Mouse (Mus musculus): ENCODE data around the gene Clstn3. TPM values are rescaled to one million over a fixed set of nuclear protein-coding genes. Genes with fewer than 3 reads are reported as not detected.
"Not testable (repeated sequence)": the region's sequence is repeated elsewhere in the genome, so short reads cannot be mapped to it uniquely, and the experiment has no call there.

Gene Clstn3
- polyA plus RNA-seq, 1 experiment from 2014 or later, result 29.2 TPM

- Histone ChIP-seq H3K27ac (no peak overlapping the region), H3K36me3 (ENCODE audit: poor library complexity, severe bottlenecking) (no peaks in the 10 kb centered on the region), H3K9ac (no peak overlapping the region), H3K9me3 (replicated peaks) (no peaks in the 10 kb centered on the region), H3K27me3 (no peaks in the 10 kb centered on the region), H3K4me3 (no peak overlapping the region), H3K4me2 (no peak overlapping the region), H3K4me1 (no peaks in the 10 kb centered on the region)
- ATAC-seq, result no peak
- 80% methylated on average over 17 of the region's 17 CpGs for WGBS
Observed at GRCm38 (mm10) chr6:124477922-124478651, 13.5 kb upstream of the Clstn3 start.

- ATAC-seq, result no peak
- whole genome bisulfite sequencing, result 69% methylated on average over 5 of the region's 5 CpGs
Observed at GRCm38 (mm10) chr6:124477221-124477655, 12.6 kb upstream of the Clstn3 start.

GRCm38 (mm10) chr6:124476796-124477195 lies 12.2 kb upstream of the Clstn3 start:
- no peaks in the 10 kb centered on the region for H3K27me3 ChIP-seq
- WGBS, result 86% methylated on average over 11 of the region's 11 CpGs

More at GRCm38 (mm10) chr6:124477221-124477655, 12.6 kb upstream of the Clstn3 start:
- no peaks in the 10 kb centered on the region for H3K4me1 ChIP-seq
- no peak overlapping the region for H3K27ac ChIP-seq
- H3K36me3 ChIP-seq (ENCODE audit: poor library complexity, severe bottlenecking), result no peaks in the 10 kb centered on the region
- H3K9me3 ChIP-seq (replicated peaks), result no peaks in the 10 kb centered on the region
- no peak overlapping the region for H3K4me3 ChIP-seq
- no peaks in the 10 kb centered on the region for H3K27me3 ChIP-seq
- H3K9ac ChIP-seq, result no peak overlapping the region
- no peak overlapping the region for H3K4me2 ChIP-seq

GRCm38 (mm10) chr6:124476216-124476615 lies 11.6 kb upstream of the Clstn3 start:
- 69% methylated on average over 7 of the region's 7 CpGs for WGBS
- Histone ChIP-seq H3K4me3 (no peak overlapping the region), H3K27ac (no peak overlapping the region), H3K9ac (no peak overlapping the region), H3K4me1 (no peaks in the 10 kb centered on the region), H3K4me2 (no peak overlapping the region), H3K36me3 (ENCODE audit: poor library complexity, severe bottlenecking) (no peaks in the 10 kb centered on the region), H3K27me3 (no peaks in the 10 kb centered on the region), H3K9me3 (replicated peaks) (no peaks in the 10 kb centered on the region)
- no peak for ATAC-seq

More at GRCm38 (mm10) chr6:124476796-124477195, 12.2 kb upstream of the Clstn3 start:
- no peaks in the 10 kb centered on the region for H3K36me3 ChIP-seq (ENCODE audit: poor library complexity, severe bottlenecking)
- ATAC-seq, result no peak
- H3K27ac ChIP-seq, result no peak overlapping the region
- H3K9me3 ChIP-seq (replicated peaks), result no peaks in the 10 kb centered on the region
- H3K4me3 ChIP-seq, result no peak overlapping the region
- no peak overlapping the region for H3K4me2 ChIP-seq
- H3K9ac ChIP-seq, result no peak overlapping the region
- no peaks in the 10 kb centered on the region for H3K4me1 ChIP-seq

- not testable (repeated sequence) for H3K36me3 ChIP-seq (ENCODE audit: poor library complexity, severe bottlenecking); H3K4me2 ChIP-seq; H3K9me3 ChIP-seq (replicated peaks); H3K27me3 ChIP-seq; H3K4me1 ChIP-seq; H3K4me3 ChIP-seq; ATAC-seq; H3K27ac ChIP-seq; H3K9ac ChIP-seq
- WGBS, result 93% methylated on average over 8 of the region's 11 CpGs
Observed at GRCm38 (mm10) chr6:124475335-124476075, 10.9 kb upstream of the Clstn3 start.

- Histone ChIP-seq H3K27ac (no peak overlapping the region), H3K4me2 (no peak overlapping the region), H3K36me3 (ENCODE audit: poor library complexity, severe bottlenecking) (no peaks in the 10 kb centered on the region), H3K4me3 (no peak overlapping the region), H3K4me1 (no peaks in the 10 kb centered on the region), H3K27me3 (no peaks in the 10 kb centered on the region), H3K9ac (no peak overlapping the region), H3K9me3 (replicated peaks) (no peaks in the 10 kb centered on the region)
- ATAC-seq, result no peak
- WGBS, result 85% methylated on average over 11 of the region's 11 CpGs
Observed at GRCm38 (mm10) chr6:124474621-124475020, 10.0 kb upstream of the Clstn3 start.

GRCm38 (mm10) chr6:124472801-124473200 lies 8.2 kb upstream of the Clstn3 start:
- Histone ChIP-seq H3K36me3 (ENCODE audit: poor library complexity, severe bottlenecking) (no peaks in the 10 kb centered on the region), H3K9me3 (replicated peaks) (no peaks in the 10 kb centered on the region), H3K4me3 (no peak overlapping the region), H3K27ac (no peak overlapping the region), H3K27me3 (no peaks in the 10 kb centered on the region), H3K4me1 (no peaks in the 10 kb centered on the region), H3K4me2 (no peak overlapping the region), H3K9ac (no peak overlapping the region)
- WGBS, result 41% methylated on average over 6 of the region's 6 CpGs
- no peak for ATAC-seq

GRCm38 (mm10) chr6:124471783-124472638 lies 7.4 kb upstream of the Clstn3 start:
- ATAC-seq; H3K4me1 ChIP-seq; H3K4me3 ChIP-seq; H3K9me3 ChIP-seq (replicated peaks); H3K27ac ChIP-seq; H3K9ac ChIP-seq; H3K27me3 ChIP-seq; H3K36me3 ChIP-seq (ENCODE audit: poor library complexity, severe bottlenecking); H3K4me2 ChIP-seq: not testable (repeated sequence)
- WGBS, result 86% methylated on average over 6 of the region's 6 CpGs

GRCm38 (mm10) chr6:124471121-124471520 lies 6.5 kb upstream of the Clstn3 start:
- Histone ChIP-seq H3K9ac (no peak overlapping the region), H3K4me2 (no peak overlapping the region), H3K4me1 (no peaks in the 10 kb centered on the region), H3K4me3 (no peak overlapping the region), H3K27ac (no peak overlapping the region), H3K27me3 (no peaks in the 10 kb centered on the region), H3K36me3 (ENCODE audit: poor library complexity, severe bottlenecking) (no peaks in the 10 kb centered on the region), H3K9me3 (replicated peaks) (no peaks in the 10 kb centered on the region)
- no peak for ATAC-seq
- WGBS, result 91% methylated on average over 3 of the region's 3 CpGs

- no peak overlapping the region for H3K4me3 ChIP-seq
- no peak overlapping the region for H3K27ac ChIP-seq
Observed at GRCm38 (mm10) chr6:124465729-124466128, 1.1 kb upstream of the Clstn3 start.

GRCm38 (mm10) chr6:124465299-124465698 lies 705 bp upstream of the Clstn3 start:
- H3K4me1 ChIP-seq, result peaks cover 17% of the 10 kb centered on the region
- no peaks in the 10 kb centered on the region for H3K27me3 ChIP-seq
- peak overlapping the region; percentile 55 for H3K4me3 ChIP-seq
- H3K36me3 ChIP-seq (ENCODE audit: poor library complexity, severe bottlenecking), result peaks cover 4% of the 10 kb centered on the region; the same call in 1 of the 2 replicates
- ATAC-seq, result no peak
- 44% methylated on average over 6 of the region's 6 CpGs for WGBS
- H3K27ac ChIP-seq, result no peak overlapping the region
- peak overlapping the region; percentile 74 for H3K9ac ChIP-seq
- H3K9me3 ChIP-seq (replicated peaks), result no peaks in the 10 kb centered on the region
- peak overlapping the region; percentile 82 for H3K4me2 ChIP-seq

More at GRCm38 (mm10) chr6:124465729-124466128, 1.1 kb upstream of the Clstn3 start:
- 75% methylated on average over 6 of the region's 6 CpGs for WGBS
- Histone ChIP-seq H3K27me3 (no peaks in the 10 kb centered on the region), H3K9ac (peak overlapping the region; percentile 74), H3K4me1 (peaks cover 17% of the 10 kb centered on the region), H3K36me3 (ENCODE audit: poor library complexity, severe bottlenecking) (peaks cover 4% of the 10 kb centered on the region; the same call in 1 of the 2 replicates), H3K9me3 (replicated peaks) (no peaks in the 10 kb centered on the region), H3K4me2 (peak overlapping the region; percentile 82; the same call in 1 of the 2 replicates)
- ATAC-seq, result no peak

Data from forebrain, embryonic 13.5 days (tissue).